Mouse (Mus musculus) intestine, embryonic 14.5 days (tissue): ENCODE measurements around the gene Asic2. TPM values are rescaled to one million over a fixed set of nuclear protein-coding genes. Genes with fewer than 3 reads are reported as not detected.

Experiments used
- ATAC-seq: fragments of 200-750 bp; cut with Nextera tagmentation; replicated peaks from 2 replicates; pipeline ENCODE4 v1.8.0; 2017; ENCODE audit warnings: low read depth, moderate number of reproducible peaks, moderate TSS enrichment, moderate library complexity; ENCODE audit not compliant: low FRiP score, low TSS enrichment
- DNase-seq: peaks from one replicate; pipeline ENCODE4 v3.0.0-alpha.2; 2018; ENCODE audit warnings: low spot score
- H3K27ac ChIP-seq: fragments of 300-500 bp; sonication (generic); 2 replicates; pipeline ENCODE4 v1.5.1; 2014; ENCODE audit warnings: low read depth, mild to moderate bottlenecking, control low read depth
- H3K27me3 ChIP-seq: fragments of 300-500 bp; sonication (generic); replicated peaks from 2 replicates; pipeline ENCODE4 v1.6.1; 2014; ENCODE audit warnings: low read length, control low read depth; ENCODE audit not compliant: control insufficient read depth, insufficient read depth
- H3K36me3 ChIP-seq: fragments of 300-500 bp; sonication (generic); 2 replicates; pipeline ENCODE4 v1.6.1; 2014; ENCODE audit warnings: low read length, control low read depth; ENCODE audit not compliant: control insufficient read depth, insufficient read depth
- H3K4me1 ChIP-seq: fragments of 300-500 bp; sonication (generic); replicated peaks from 2 replicates; pipeline ENCODE4 v1.6.1; 2014; ENCODE audit warnings: low read length, control low read depth, mixed read lengths; ENCODE audit not compliant: control insufficient read depth, insufficient read depth
- H3K4me2 ChIP-seq: fragments of 300-500 bp; sonication (generic); 2 replicates; pipeline ENCODE4 v1.6.1; 2014; ENCODE audit warnings: low read length
- H3K4me3 ChIP-seq: fragments of 300-500 bp; sonication (generic); 2 replicates; pipeline ENCODE4 v1.5.1; 2014; ENCODE audit warnings: low read depth, low read length, control low read depth, mixed read lengths
- H3K9ac ChIP-seq: fragments of 300-500 bp; sonication (generic); 2 replicates; pipeline ENCODE4 v1.6.1; 2014; ENCODE audit warnings: mild to moderate bottlenecking, low read length
- H3K9me3 ChIP-seq: fragments of 300-500 bp; sonication (generic); 2 replicates; pipeline ENCODE4 v1.6.1; 2016; ENCODE audit warnings: low read length, control low read depth; ENCODE audit not compliant: control insufficient read depth
- WGBS: fragments of 180-500 bp; shearing (Covaris S2); extraction: QIAGEN DNeasy Blood & Tissue Kit; methylation state at CpG from one replicate; pipeline ENCODE4 v1.1.7; 2014; 5-methylcytosine and 5-hydroxymethylcytosine counted together
- polyA plus RNA-seq: library from polyadenylated mRNA; unstranded; fragments of >200 nt; fragmentation: Nextera tagmentation; extraction: Ambion mirVana; gene quantifications from 2 replicates; pipeline ENCODE4 v1.2.1, GENCODE M21; 2014

Asic2 gene
- polyA plus RNA-seq, 1 experiment from 2014 or later: 0.22 TPM

GRCm38 (mm10) chr11:81411251-81411650 lies 557.0 kb downstream of the Asic2 start:
- Histone ChIP-seq H3K9me3 (no peaks in the 10 kb centered on the region), H3K27ac (no peak overlapping the region), H3K27me3 (no peaks in the 10 kb centered on the region), H3K4me2 (no peak overlapping the region), H3K4me3 (no peak overlapping the region), H3K4me1 (no peaks in the 10 kb centered on the region), H3K36me3 (no peaks in the 10 kb centered on the region), H3K9ac (no peak overlapping the region)
- no peak for ATAC-seq
- no peak for DNase-seq
- 48% methylated on average over 4 of the region's 4 CpGs for WGBS

DNA sequence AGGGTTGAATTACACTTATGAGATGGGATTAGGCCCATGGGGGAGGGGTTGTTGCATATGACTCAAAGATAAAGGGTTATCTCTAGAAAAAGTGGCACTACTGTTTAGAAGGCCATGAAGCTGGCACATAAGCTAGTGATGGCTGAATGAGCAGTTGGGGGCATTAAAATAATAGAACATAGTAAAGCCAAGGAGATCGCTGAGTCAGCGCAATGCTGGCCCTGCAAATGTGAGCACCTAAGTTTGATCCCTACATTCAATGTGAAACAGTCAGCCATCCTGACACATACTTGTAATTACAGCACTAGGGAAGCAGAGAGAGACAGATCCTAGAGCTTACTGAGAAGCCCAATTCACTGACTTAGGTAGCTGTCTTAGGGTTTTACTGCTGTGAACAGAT lies 562.3 kb downstream of the Asic2 start:
- Histone ChIP-seq H3K4me2 (no peak overlapping the region), H3K9me3 (no peaks in the 10 kb centered on the region), H3K27me3 (no peaks in the 10 kb centered on the region), H3K27ac (no peak overlapping the region), H3K36me3 (no peaks in the 10 kb centered on the region), H3K9ac (no peak overlapping the region), H3K4me3 (no peak overlapping the region), H3K4me1 (no peaks in the 10 kb centered on the region)
- DNase-seq: no peak
- 98% methylated on average over 2 of the region's 2 CpGs for WGBS
- no peak for ATAC-seq

GRCm38 (mm10) chr11:81402263-81402662 lies 566.0 kb downstream of the Asic2 start:
- 49% methylated on average over 8 of the region's 8 CpGs for WGBS
- DNase-seq (no peak), ATAC-seq (no peak)
- Histone ChIP-seq H3K27me3 (no peaks in the 10 kb centered on the region), H3K9me3 (no peaks in the 10 kb centered on the region), H3K4me1 (no peaks in the 10 kb centered on the region), H3K36me3 (no peaks in the 10 kb centered on the region), H3K4me2 (no peak overlapping the region), H3K4me3 (no peak overlapping the region), H3K9ac (no peak overlapping the region), H3K27ac (no peak overlapping the region)

DNA sequence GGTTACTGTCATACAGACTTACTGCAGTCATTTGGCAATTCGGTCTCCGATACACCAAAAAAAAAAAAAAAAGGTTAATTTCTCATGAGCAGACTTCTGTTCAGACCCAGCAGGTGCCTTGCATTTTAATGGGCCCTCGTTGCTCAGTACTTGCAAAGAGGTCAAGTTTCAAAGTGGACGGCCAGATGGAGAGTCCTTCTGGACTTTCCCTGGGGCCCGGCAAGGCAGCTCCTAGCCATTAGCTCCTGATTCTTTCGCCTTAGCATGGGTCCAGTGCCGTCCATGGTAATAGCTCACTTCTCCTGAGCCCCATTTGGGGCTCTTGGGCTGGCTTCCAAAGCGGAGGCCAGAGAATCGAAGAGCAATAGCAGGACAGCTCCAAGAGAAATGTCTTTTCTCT lies 575.4 kb downstream of the Asic2 start:
- no peaks in the 10 kb centered on the region for H3K4me1 ChIP-seq
- no peaks in the 10 kb centered on the region for H3K36me3 ChIP-seq
- no peak overlapping the region for H3K4me2 ChIP-seq
- H3K27me3 ChIP-seq: no peaks in the 10 kb centered on the region
- H3K9ac ChIP-seq: no peak overlapping the region
- 69% methylated on average over 9 of the region's 9 CpGs for WGBS
- ATAC-seq (no peak), DNase-seq (no peak)
- no peak overlapping the region for H3K27ac ChIP-seq
- no peaks in the 10 kb centered on the region for H3K9me3 ChIP-seq
- no peak overlapping the region for H3K4me3 ChIP-seq

- 86% methylated on average over 2 of the region's 2 CpGs for WGBS
- Histone ChIP-seq H3K36me3 (no peaks in the 10 kb centered on the region), H3K9me3 (no peaks in the 10 kb centered on the region), H3K27me3 (no peaks in the 10 kb centered on the region), H3K9ac (no peak overlapping the region), H3K4me1 (no peaks in the 10 kb centered on the region), H3K27ac (no peak overlapping the region), H3K4me3 (no peak overlapping the region), H3K4me2 (no peak overlapping the region)
- ATAC-seq (no peak), DNase-seq (no peak)
These were observed 582.1 kb downstream of the Asic2 start for GRCm38 (mm10) chr11:81386185-81386584.

DNA sequence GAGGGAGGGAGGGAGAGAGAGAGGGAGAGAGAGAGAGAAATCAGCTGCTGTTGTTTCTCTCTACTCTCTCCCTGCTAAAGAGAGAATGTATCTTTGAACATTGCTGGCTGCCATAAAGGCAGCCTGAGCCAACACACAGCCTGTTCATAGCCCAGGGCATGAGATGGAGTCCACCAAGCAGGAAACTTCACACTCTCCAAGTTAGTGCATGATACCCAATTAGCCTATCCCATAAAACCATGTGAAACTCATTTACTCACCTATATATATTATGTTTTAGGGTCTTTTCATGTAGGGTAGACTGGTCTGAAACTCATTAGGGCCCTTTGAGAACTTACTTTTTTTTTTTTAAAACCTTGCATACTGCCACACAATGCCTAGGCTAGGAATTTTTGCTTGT lies 582.7 kb downstream of the Asic2 start:
- H3K4me1 ChIP-seq: no peaks in the 10 kb centered on the region
- H3K4me3 ChIP-seq: no peak overlapping the region
- DNase-seq (no peak), ATAC-seq (no peak)
- no peak overlapping the region for H3K27ac ChIP-seq
- H3K9me3 ChIP-seq: no peaks in the 10 kb centered on the region
- H3K4me2 ChIP-seq: no peak overlapping the region
- H3K27me3 ChIP-seq: no peaks in the 10 kb centered on the region
- H3K9ac ChIP-seq: no peak overlapping the region
- H3K36me3 ChIP-seq: no peaks in the 10 kb centered on the region

DNA sequence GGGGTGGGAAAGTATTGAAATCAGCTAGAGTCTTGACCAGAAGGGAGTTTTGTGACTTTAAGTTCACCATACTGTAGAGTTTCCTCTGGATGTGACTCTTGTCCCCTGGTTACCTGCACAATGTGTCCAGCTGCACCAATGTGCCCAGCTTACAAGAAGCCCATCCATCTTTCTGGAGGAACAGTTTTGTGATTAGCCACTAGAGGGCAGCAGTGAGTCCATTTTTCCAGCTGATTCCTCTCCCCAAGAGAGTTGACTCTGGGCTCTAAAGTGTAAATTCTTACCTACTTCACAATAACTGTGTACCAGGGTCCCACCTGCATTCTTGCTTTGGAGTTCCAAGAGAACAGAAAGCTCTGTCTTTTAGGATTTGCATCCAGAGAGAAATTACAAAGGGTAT lies 593.4 kb downstream of the Asic2 start:
- H3K27ac ChIP-seq: no peak overlapping the region
- H3K9me3 ChIP-seq: no peaks in the 10 kb centered on the region
- DNase-seq (peak; percentile 77), ATAC-seq (no peak)
- no peaks in the 10 kb centered on the region for H3K36me3 ChIP-seq
- no peaks in the 10 kb centered on the region for H3K4me1 ChIP-seq
- no peak overlapping the region for H3K4me2 ChIP-seq
- no peaks in the 10 kb centered on the region for H3K27me3 ChIP-seq
- H3K9ac ChIP-seq: no peak overlapping the region
- H3K4me3 ChIP-seq: no peak overlapping the region

DNA sequence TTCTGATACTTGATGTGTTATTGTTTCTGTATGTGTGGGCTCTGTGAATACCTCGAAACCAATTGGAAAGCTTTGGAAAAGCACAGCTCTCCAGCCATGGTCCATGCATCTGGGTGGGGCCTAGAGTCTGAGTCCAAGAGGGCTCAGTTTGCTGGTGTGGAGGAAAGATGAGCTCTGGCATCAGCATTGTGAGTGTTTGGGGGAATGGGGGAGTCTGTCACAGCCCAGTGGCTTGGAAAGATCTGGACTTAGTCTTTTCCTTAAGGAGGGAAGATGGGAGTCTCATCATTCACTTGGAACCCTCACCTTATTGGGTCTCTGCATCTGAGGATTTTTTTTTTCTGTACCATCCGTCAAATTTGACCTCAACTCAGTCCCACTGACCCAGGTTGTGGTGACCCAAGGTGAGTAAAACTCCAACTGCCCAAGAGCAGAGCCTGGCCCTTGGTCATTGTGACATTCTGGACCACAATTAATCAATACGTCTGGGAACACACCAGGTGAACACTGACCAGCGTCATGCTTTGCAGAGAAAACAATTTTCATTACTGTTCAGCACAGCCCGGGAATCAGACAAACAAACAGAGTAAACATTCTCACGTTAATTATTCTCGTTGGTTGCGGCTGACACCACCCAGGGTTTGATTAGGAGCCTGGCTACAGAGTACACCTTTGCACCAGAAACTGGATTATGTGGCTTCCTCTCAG lies 594.1 kb downstream of the Asic2 start:
- Histone ChIP-seq H3K27ac (no peak overlapping the region), H3K4me2 (no peak overlapping the region), H3K4me3 (no peak overlapping the region), H3K9ac (no peak overlapping the region), H3K27me3 (no peaks in the 10 kb centered on the region), H3K36me3 (no peaks in the 10 kb centered on the region), H3K9me3 (no peaks in the 10 kb centered on the region), H3K4me1 (no peaks in the 10 kb centered on the region)
- no peak for DNase-seq
- WGBS: 66% methylated on average over 8 of the region's 8 CpGs
- ATAC-seq: no peak

DNA sequence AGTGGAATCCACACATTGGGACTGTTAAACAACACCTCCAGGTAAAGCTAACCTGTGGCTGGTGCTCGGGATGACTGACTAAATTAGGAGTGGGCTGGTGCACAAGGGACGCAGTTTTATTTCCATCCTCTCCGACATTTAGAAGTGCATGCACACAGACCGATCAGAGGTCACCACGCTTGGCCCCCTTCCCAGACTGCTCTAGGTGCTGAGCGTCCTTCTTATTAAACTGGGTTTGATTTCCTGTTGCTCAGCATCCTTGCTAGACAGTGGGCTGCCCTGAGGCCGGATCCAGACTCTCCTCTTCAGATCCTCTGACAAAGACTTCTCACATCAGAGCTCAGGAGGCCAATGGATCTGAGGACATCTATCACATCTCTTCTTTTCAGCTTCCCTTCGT lies 596.7 kb downstream of the Asic2 start:
- Histone ChIP-seq H3K9ac (no peak overlapping the region), H3K4me2 (no peak overlapping the region), H3K27ac (no peak overlapping the region), H3K4me3 (no peak overlapping the region), H3K27me3 (no peaks in the 10 kb centered on the region), H3K36me3 (no peaks in the 10 kb centered on the region), H3K4me1 (no peaks in the 10 kb centered on the region), H3K9me3 (no peaks in the 10 kb centered on the region)
- WGBS: 38% methylated on average over 8 of the region's 8 CpGs
- DNase-seq: no peak
- no peak for ATAC-seq
